Mouse (Mus musculus): ENCODE measurements around the gene Clec16a. TPM values are rescaled to one million over a fixed set of nuclear protein-coding genes. Genes with fewer than 3 reads are reported as not detected.

Gene Clec16a
- polyA plus RNA-seq, 1 experiment from 2014 or later: 29.3 TPM

DNA sequence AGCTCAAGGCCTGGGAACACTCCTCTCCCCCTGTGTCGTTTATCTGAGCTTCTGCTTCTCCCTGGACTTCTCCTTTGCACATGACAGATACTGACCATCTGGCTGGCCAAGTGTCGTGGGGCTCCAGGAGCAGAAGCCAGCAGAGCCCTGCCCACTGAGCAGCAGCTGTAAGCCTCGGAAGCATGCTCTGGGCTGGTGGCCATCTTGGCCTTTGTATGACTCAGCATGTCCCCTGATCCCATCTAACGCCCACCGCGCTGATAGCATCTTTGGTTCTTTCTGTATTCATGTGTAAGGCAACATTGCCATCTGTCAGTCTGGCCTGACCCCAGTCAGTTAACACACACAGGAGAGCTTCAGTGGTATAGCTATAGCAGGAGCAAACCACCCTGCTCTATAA is 174.8 kb downstream of the Clec16a start:
- H3K4me1 ChIP-seq: peaks cover 33% of the 10 kb centered on the region
- H3K9me3 ChIP-seq: no peaks in the 10 kb centered on the region
- no peak overlapping the region for H3K4me3 ChIP-seq
- no peak overlapping the region for H3K9ac ChIP-seq
- H3K27me3 ChIP-seq: no peaks in the 10 kb centered on the region
- WGBS: 65% methylated on average over 6 of the region's 6 CpGs
- H3K27ac ChIP-seq: no peak overlapping the region
- H3K4me2 ChIP-seq: no peak overlapping the region
- no peak for ATAC-seq (ENCODE audit: borderline replicate concordance, extremely low read depth, low FRiP score, low TSS enrichment)
- no peaks in the 10 kb centered on the region for H3K36me3 ChIP-seq

DNA sequence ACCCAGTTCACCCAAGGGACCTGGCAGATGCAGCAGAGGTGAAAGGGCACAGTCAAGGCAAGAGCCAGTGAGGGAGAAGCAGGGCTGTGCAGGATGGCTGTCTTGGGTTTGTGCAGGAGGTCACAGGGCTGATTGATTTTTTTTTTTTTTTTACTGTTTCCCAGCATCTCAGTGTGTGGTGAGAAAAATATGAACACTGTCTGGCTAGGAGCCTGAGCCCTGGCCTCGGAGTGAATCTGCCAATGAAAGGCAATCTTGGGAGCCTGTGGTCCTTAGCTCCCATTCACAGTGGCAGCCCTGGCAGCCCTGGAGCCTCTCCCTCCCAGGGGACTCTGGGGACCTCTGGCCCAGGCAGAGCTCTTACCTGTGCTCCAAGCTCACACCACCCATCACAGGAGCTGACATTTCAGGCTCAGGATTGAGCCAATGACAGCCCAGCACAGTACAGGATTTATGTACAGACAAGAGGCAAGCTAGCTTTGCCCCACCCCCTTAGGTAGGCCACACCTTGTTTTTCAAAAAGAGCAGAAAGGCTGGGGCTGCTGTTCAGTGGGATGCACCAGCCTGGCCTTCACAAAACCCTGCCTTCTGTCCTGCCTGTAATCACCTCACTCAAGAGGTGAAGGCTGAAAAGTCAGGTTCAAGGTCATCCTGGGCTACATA is 177.9 kb downstream of the Clec16a start:
- Histone ChIP-seq H3K4me2 (no peak overlapping the region), H3K4me1 (peaks cover 45% of the 10 kb centered on the region), H3K27me3 (no peaks in the 10 kb centered on the region), H3K27ac (peak overlapping the region; percentile 63; the same call in 1 of the 2 replicates), H3K36me3 (no peaks in the 10 kb centered on the region), H3K9me3 (no peaks in the 10 kb centered on the region), H3K9ac (no peak overlapping the region), H3K4me3 (no peak overlapping the region)
- WGBS: 21% methylated on average over 1 of the region's 1 CpGs
- peak; percentile 27; the same call in 1 of the 2 replicates for ATAC-seq (ENCODE audit: borderline replicate concordance, extremely low read depth, low FRiP score, low TSS enrichment)

- Histone ChIP-seq H3K36me3 (no peaks in the 10 kb centered on the region), H3K4me2 (no peak overlapping the region), H3K9me3 (no peaks in the 10 kb centered on the region), H3K27ac (peak overlapping the region; percentile 63), H3K27me3 (no peaks in the 10 kb centered on the region), H3K4me1 (peaks cover 55% of the 10 kb centered on the region), H3K9ac (no peak overlapping the region), H3K4me3 (no peak overlapping the region)
- 26% methylated on average over 5 of the region's 5 CpGs for WGBS
- ATAC-seq (ENCODE audit: borderline replicate concordance, extremely low read depth, low FRiP score, low TSS enrichment): peak; percentile 37; the same call in 1 of the 2 replicates
Observed at GRCm38 (mm10) chr16:10723816-10724647, 178.9 kb downstream of the Clec16a start.

DNA sequence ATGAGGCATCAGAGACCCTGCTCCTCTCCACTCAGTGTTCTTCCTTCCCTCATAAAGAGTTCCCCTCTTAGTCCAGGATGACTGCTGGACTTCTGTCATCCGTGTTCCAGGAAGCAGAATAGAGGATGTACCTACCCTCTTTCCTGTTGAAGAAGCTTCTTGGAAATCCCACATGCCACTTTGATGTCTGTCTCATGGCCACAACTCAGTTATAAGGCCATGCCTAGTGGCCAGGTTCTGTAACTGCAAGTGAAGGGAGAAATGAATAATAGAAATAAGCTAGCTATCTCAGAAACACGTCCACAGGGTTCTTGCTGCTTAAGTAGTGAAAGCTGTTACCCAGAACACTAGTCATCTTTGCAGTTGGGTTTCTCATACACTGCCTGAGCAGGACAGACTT is 180.0 kb downstream of the Clec16a start:
- Histone ChIP-seq H3K9me3 (no peaks in the 10 kb centered on the region), H3K36me3 (no peaks in the 10 kb centered on the region), H3K27ac (no peak overlapping the region), H3K4me2 (no peak overlapping the region), H3K4me1 (peaks cover 56% of the 10 kb centered on the region), H3K9ac (no peak overlapping the region), H3K27me3 (no peaks in the 10 kb centered on the region), H3K4me3 (no peak overlapping the region)
- no peak for ATAC-seq (ENCODE audit: borderline replicate concordance, extremely low read depth, low FRiP score, low TSS enrichment)
- 71% methylated on average over 2 of the region's 2 CpGs for WGBS

GRCm38 (mm10) chr16:10727630-10728029 is 182.5 kb downstream of the Clec16a start:
- no peak overlapping the region for H3K4me3 ChIP-seq
- no peaks in the 10 kb centered on the region for H3K27me3 ChIP-seq
- peaks cover 50% of the 10 kb centered on the region for H3K4me1 ChIP-seq
- no peaks in the 10 kb centered on the region for H3K36me3 ChIP-seq
- ATAC-seq (ENCODE audit: borderline replicate concordance, extremely low read depth, low FRiP score, low TSS enrichment): peak; percentile 79
- no peaks in the 10 kb centered on the region for H3K9me3 ChIP-seq
- H3K9ac ChIP-seq: no peak overlapping the region
- WGBS: 20% methylated on average over 4 of the region's 4 CpGs
- no peak overlapping the region for H3K4me2 ChIP-seq
- H3K27ac ChIP-seq: peak overlapping the region; percentile 52

- H3K27ac ChIP-seq: no peak overlapping the region
- H3K4me3 ChIP-seq: no peak overlapping the region
- no peaks in the 10 kb centered on the region for H3K9me3 ChIP-seq
- no peaks in the 10 kb centered on the region for H3K36me3 ChIP-seq
- H3K27me3 ChIP-seq: no peaks in the 10 kb centered on the region
- no peak for ATAC-seq (ENCODE audit: borderline replicate concordance, extremely low read depth, low FRiP score, low TSS enrichment)
- H3K4me1 ChIP-seq: peaks cover 38% of the 10 kb centered on the region
- 54% methylated on average over 3 of the region's 3 CpGs for WGBS
- no peak overlapping the region for H3K9ac ChIP-seq
- no peak overlapping the region for H3K4me2 ChIP-seq
Observed at GRCm38 (mm10) chr16:10728886-10729285, 183.7 kb downstream of the Clec16a start.

DNA sequence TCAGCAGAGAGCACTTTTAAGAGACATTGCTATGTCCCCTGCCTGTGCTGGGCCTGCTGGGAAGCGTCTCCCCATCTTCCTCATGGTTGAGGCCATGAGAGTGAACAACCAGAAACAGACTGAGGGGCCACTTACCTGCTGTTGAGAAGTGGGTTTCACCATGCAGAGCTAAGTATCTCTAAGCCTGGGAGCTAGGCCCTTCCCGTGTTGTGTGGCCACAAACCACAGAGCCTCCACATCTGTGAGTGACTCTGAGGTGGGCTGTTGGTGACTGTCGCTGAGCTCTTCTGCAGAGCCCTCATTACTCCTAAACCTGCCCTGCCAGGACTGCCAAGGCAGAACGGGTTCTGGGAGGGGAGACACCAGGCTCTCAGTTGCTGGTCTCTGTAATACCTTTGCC is 185.8 kb downstream of the Clec16a start:
- Histone ChIP-seq H3K27ac (no peak overlapping the region), H3K9me3 (no peaks in the 10 kb centered on the region), H3K4me3 (no peak overlapping the region), H3K4me1 (peaks cover 30% of the 10 kb centered on the region), H3K36me3 (no peaks in the 10 kb centered on the region), H3K27me3 (no peaks in the 10 kb centered on the region), H3K9ac (no peak overlapping the region), H3K4me2 (no peak overlapping the region)
- 72% methylated on average over 4 of the region's 4 CpGs for WGBS
- no peak for ATAC-seq (ENCODE audit: borderline replicate concordance, extremely low read depth, low FRiP score, low TSS enrichment)

DNA sequence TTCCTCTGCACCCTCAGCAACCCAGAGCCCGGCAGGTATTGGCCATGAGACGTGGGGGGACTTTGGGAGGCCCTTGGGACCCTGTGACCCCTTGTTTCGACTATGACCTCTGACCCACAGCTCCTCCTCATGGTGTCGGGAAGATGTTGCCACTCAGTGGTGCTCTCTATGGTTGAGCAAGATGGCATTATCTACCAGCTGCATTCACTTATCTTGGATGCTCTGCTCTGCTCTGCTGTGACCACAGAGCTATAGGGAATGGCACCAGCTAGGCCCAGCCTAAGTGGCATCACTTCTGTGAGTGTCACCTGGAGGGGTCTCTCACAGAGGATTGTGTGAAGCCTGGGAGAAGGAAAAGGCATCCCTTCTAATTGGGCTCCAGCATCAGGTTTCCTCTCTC is 186.6 kb downstream of the Clec16a start:
- no peak overlapping the region for H3K4me2 ChIP-seq
- ATAC-seq (ENCODE audit: borderline replicate concordance, extremely low read depth, low FRiP score, low TSS enrichment): no peak
- 76% methylated on average over 4 of the region's 4 CpGs for WGBS
- no peak overlapping the region for H3K27ac ChIP-seq
- H3K4me1 ChIP-seq: peaks cover 32% of the 10 kb centered on the region
- no peaks in the 10 kb centered on the region for H3K27me3 ChIP-seq
- H3K36me3 ChIP-seq: no peaks in the 10 kb centered on the region
- no peak overlapping the region for H3K9ac ChIP-seq
- no peaks in the 10 kb centered on the region for H3K9me3 ChIP-seq
- no peak overlapping the region for H3K4me3 ChIP-seq

DNA sequence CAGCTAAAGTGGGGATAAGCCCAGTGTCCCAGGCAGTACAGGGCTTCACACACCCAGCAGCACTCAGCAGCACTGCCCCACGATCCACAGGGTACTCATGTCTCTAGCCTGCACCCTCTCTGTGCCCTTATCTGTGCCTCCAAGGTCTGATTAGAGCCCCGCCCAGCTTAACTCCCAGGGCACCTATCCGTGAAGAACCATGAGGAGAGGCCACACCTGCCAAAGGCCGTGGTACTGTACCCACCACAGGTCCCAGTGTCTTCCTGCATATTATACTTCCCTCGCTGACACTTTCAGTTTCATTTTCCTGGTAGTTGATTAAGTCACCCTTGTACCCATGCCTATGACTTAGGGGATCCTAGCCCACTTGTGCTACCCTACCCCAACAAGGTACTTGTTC is 187.3 kb downstream of the Clec16a start:
- Histone ChIP-seq H3K27me3 (no peaks in the 10 kb centered on the region), H3K36me3 (no peaks in the 10 kb centered on the region), H3K4me1 (peaks cover 31% of the 10 kb centered on the region), H3K4me2 (no peak overlapping the region), H3K27ac (no peak overlapping the region), H3K9ac (no peak overlapping the region), H3K4me3 (no peak overlapping the region), H3K9me3 (no peaks in the 10 kb centered on the region)
- no peak for ATAC-seq (ENCODE audit: borderline replicate concordance, extremely low read depth, low FRiP score, low TSS enrichment)
- 74% methylated on average over 5 of the region's 5 CpGs for WGBS

DNA sequence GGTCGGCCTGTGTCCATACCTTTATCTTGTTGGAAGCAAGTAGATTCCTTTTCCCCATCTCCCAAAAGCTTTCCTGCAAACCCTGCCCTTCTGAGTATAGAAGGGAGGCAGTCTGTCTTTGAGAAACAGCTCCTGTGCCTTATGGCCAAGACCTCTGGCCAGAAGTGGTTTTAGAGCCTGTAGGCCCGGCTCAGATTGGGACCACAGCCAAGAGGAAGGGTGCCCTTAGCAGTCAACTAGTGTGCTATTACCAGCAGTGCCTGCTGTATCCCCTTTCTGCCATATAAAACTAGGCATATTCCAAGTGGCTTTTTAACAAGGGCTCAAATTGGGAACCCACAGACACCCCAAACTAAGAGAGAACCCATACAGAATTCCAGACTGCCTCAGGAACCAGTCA is 190.6 kb downstream of the Clec16a start:
- Histone ChIP-seq H3K4me1 (peaks cover 46% of the 10 kb centered on the region), H3K9ac (no peak overlapping the region), H3K27me3 (no peaks in the 10 kb centered on the region), H3K4me3 (no peak overlapping the region), H3K4me2 (no peak overlapping the region), H3K9me3 (no peaks in the 10 kb centered on the region), H3K36me3 (no peaks in the 10 kb centered on the region), H3K27ac (no peak overlapping the region)
- WGBS: 54% methylated on average over 2 of the region's 2 CpGs
- ATAC-seq (ENCODE audit: borderline replicate concordance, extremely low read depth, low FRiP score, low TSS enrichment): no peak

DNA sequence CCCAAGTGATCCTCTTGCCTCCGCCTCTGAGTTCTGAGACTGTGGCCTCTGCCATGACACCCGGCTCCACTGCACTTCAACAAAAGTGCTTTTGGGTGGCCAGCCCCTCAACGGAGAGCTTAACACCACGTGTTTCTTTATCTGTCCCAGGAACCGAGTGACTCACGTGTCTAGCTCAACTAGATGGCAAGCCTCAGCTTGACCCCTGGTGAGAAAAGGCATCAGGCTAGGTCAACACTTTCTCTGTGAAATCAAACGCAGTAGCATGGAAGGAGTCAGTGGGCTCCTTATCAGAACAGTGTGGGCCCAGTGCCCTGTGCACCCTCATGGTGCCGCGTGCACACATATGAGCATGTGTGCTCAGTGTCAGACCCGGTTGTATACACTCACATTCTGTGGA is 191.2 kb downstream of the Clec16a start:
- H3K4me1 ChIP-seq: peaks cover 49% of the 10 kb centered on the region
- 60% methylated on average over 10 of the region's 10 CpGs for WGBS

DNA sequence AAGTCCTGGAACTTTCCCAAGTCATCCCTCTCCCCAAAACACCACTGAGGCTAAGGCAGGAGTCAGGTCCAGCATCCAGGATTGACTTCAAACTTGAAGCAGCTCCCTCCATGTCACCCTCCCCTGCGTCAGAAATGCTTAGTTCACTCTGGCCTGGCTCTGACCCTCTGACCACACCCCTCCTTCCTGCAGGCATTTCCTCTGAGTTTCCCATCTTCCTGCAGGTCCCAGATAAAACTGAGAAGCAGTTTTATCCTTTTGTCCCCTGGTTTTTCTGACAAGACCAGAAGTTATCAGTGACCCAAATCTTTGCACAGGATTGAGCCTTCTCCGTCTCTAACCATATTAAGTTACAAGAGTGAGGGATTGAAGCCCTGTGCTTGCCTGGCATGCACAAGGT is 192.4 kb downstream of the Clec16a start:
- H3K27ac ChIP-seq: peak overlapping the region; percentile 83
- H3K4me3 ChIP-seq: no peak overlapping the region
- no peaks in the 10 kb centered on the region for H3K9me3 ChIP-seq
- H3K4me2 ChIP-seq: no peak overlapping the region
- WGBS: 56% methylated on average over 2 of the region's 2 CpGs
- no peak overlapping the region for H3K9ac ChIP-seq
- ATAC-seq (ENCODE audit: borderline replicate concordance, extremely low read depth, low FRiP score, low TSS enrichment): no peak
- H3K4me1 ChIP-seq: peaks cover 51% of the 10 kb centered on the region
- H3K27me3 ChIP-seq: no peaks in the 10 kb centered on the region
- H3K36me3 ChIP-seq: no peaks in the 10 kb centered on the region

More for the DNA sequence above, 191.2 kb downstream of the Clec16a start:
- Histone ChIP-seq H3K27me3 (no peaks in the 10 kb centered on the region), H3K36me3 (no peaks in the 10 kb centered on the region), H3K9me3 (no peaks in the 10 kb centered on the region), H3K4me2 (no peak overlapping the region), H3K4me3 (no peak overlapping the region), H3K9ac (no peak overlapping the region), H3K27ac (no peak overlapping the region)
- no peak for ATAC-seq (ENCODE audit: borderline replicate concordance, extremely low read depth, low FRiP score, low TSS enrichment)
